Mouse (Mus musculus) hindbrain, embryonic 16.5 days (tissue): Measurements from ENCODE around the gene Fjx1. TPM values are rescaled to one million over a fixed set of nuclear protein-coding genes. Genes with fewer than 3 reads are reported as not detected.

Experiments used
- ATAC-seq: fragments of 200-750 bp; cut with Nextera tagmentation; 2 replicates; pipeline ENCODE4 v1.8.0; 2017; ENCODE audit warnings: moderate TSS enrichment, moderate library complexity
- H3K27ac ChIP-seq: fragments of 300-500 bp; sonication (generic); 2 replicates; pipeline ENCODE4 v1.5.1; 2014; ENCODE audit warnings: low read depth, mild to moderate bottlenecking, control low read depth, low read length, moderate library complexity
- H3K27me3 ChIP-seq: fragments of 300-500 bp; sonication (generic); replicated peaks from 2 replicates; pipeline ENCODE4 v1.6.1; 2014; ENCODE audit warnings: low read length; ENCODE audit not compliant: control insufficient read depth, insufficient read depth
- H3K36me3 ChIP-seq: fragments of 300-500 bp; sonication (generic); 2 replicates; pipeline ENCODE4 v1.6.1; 2014; ENCODE audit warnings: mild to moderate bottlenecking, low read length, moderate library complexity, mixed read lengths; ENCODE audit not compliant: control insufficient read depth, insufficient read depth
- H3K4me1 ChIP-seq: fragments of 300-500 bp; sonication (generic); 2 replicates; pipeline ENCODE4 v1.6.1; 2014; ENCODE audit warnings: low read depth, low read length; ENCODE audit not compliant: control insufficient read depth, insufficient read depth
- H3K4me2 ChIP-seq: fragments of 300-500 bp; sonication (generic); 2 replicates; pipeline ENCODE4 v1.6.1; 2014; ENCODE audit warnings: mild to moderate bottlenecking, low read length, control low read depth, moderate library complexity
- H3K4me3 ChIP-seq: fragments of 300-500 bp; sonication (generic); 2 replicates; pipeline ENCODE4 v1.5.1; 2014; ENCODE audit warnings: mild to moderate bottlenecking, low read length, control low read depth, moderate library complexity
- H3K9ac ChIP-seq: fragments of 300-500 bp; sonication (generic); 2 replicates; pipeline ENCODE4 v1.6.1; 2014; ENCODE audit warnings: low read depth, mild to moderate bottlenecking, control low read depth, low read length, moderate library complexity
- H3K9me3 ChIP-seq: fragments of 300-500 bp; sonication (generic); 2 replicates; pipeline ENCODE4 v1.6.1; 2014; ENCODE audit warnings: mild to moderate bottlenecking, low read length, moderate library complexity; ENCODE audit not compliant: control insufficient read depth
- WGBS: fragments of 180-500 bp; shearing (Covaris S2); extraction: QIAGEN DNeasy Blood & Tissue Kit; methylation state at CpG from one replicate; pipeline ENCODE4 v1.1.7; 2014; 5-methylcytosine and 5-hydroxymethylcytosine counted together
- polyA plus RNA-seq: library from polyadenylated mRNA; unstranded; fragments of >200 nt; fragmentation: Nextera tagmentation; extraction: Ambion mirVana; gene quantifications from 2 replicates; pipeline ENCODE4 v1.2.1, GENCODE M21; 2015

Fjx1 gene
- polyA plus RNA-seq, 1 experiment from 2014 or later = 24.8 TPM

GRCm38 (mm10) chr2:102453447-102453846, 1.1 kb upstream of the Fjx1 start:
- no peaks in the 10 kb centered on the region for H3K27me3 ChIP-seq
- H3K27ac ChIP-seq = no peak overlapping the region
- no peak overlapping the region for H3K9ac ChIP-seq
- H3K4me1 ChIP-seq = peaks cover 10% of the 10 kb centered on the region
- no peak for ATAC-seq
- H3K36me3 ChIP-seq = no peaks in the 10 kb centered on the region
- no peaks in the 10 kb centered on the region for H3K9me3 ChIP-seq
- 38% methylated on average over 3 of the region's 3 CpGs for WGBS
- no peak overlapping the region for H3K4me3 ChIP-seq
- H3K4me2 ChIP-seq = no peak overlapping the region

GRCm38 (mm10) chr2:102450761-102451670, 1.3 kb downstream of the Fjx1 start:
- Histone ChIP-seq H3K4me2 (peak overlapping the region; percentile 69), H3K27ac (peak overlapping the region; percentile 95), H3K9ac (peak overlapping the region; percentile 96), H3K9me3 (no peaks in the 10 kb centered on the region), H3K36me3 (no peaks in the 10 kb centered on the region), H3K4me3 (peak overlapping the region; percentile 89), H3K4me1 (peaks cover 13% of the 10 kb centered on the region), H3K27me3 (no peaks in the 10 kb centered on the region)
- WGBS = under 1% methylated on average over 72 of the region's 109 CpGs
- ATAC-seq = peak; percentile 57

- Histone ChIP-seq H3K27ac (peak overlapping the region; percentile 95), H3K27me3 (no peaks in the 10 kb centered on the region), H3K9ac (peak overlapping the region; percentile 96), H3K4me3 (peak overlapping the region; percentile 89), H3K9me3 (no peaks in the 10 kb centered on the region), H3K4me2 (peak overlapping the region; percentile 69), H3K36me3 (no peaks in the 10 kb centered on the region), H3K4me1 (peaks cover 13% of the 10 kb centered on the region)
- WGBS = under 1% methylated on average over 43 of the region's 43 CpGs
- ATAC-seq = peak; percentile 44
Observed at GRCm38 (mm10) chr2:102450248-102450760, 2.0 kb downstream of the Fjx1 start.

- Histone ChIP-seq H3K36me3 (no peaks in the 10 kb centered on the region), H3K27ac (peak overlapping the region; percentile 95), H3K4me2 (peak overlapping the region; percentile 69), H3K27me3 (no peaks in the 10 kb centered on the region), H3K9me3 (no peaks in the 10 kb centered on the region), H3K9ac (peak overlapping the region; percentile 96), H3K4me1 (peaks cover 13% of the 10 kb centered on the region), H3K4me3 (peak overlapping the region; percentile 89)
- 0% methylated on average over 17 of the region's 17 CpGs for WGBS
- 0 out of 2 replicates have a peak, but pooled peaks have one; percentile 25 for ATAC-seq
Observed at GRCm38 (mm10) chr2:102449630-102450247, 2.6 kb downstream of the Fjx1 start.

GRCm38 (mm10) chr2:102449056-102449455, 3.2 kb downstream of the Fjx1 start:
- peak overlapping the region; percentile 69 for H3K4me2 ChIP-seq
- peak overlapping the region; percentile 89 for H3K4me3 ChIP-seq
- H3K36me3 ChIP-seq = no peaks in the 10 kb centered on the region
- 3% methylated on average over 1 of the region's 1 CpGs for WGBS
- ATAC-seq = no peak
- no peaks in the 10 kb centered on the region for H3K9me3 ChIP-seq
- peak overlapping the region; percentile 20; the same call in 1 of the 2 replicates for H3K9ac ChIP-seq
- peaks cover 13% of the 10 kb centered on the region for H3K4me1 ChIP-seq
- H3K27ac ChIP-seq = no peak overlapping the region
- H3K27me3 ChIP-seq = no peaks in the 10 kb centered on the region

GRCm38 (mm10) chr2:102447831-102448230, 4.5 kb downstream of the Fjx1 start:
- H3K4me2 ChIP-seq = 0 out of 2 replicates have a peak overlapping the region, but pooled peaks have one; percentile 14
- H3K27ac ChIP-seq = no peak overlapping the region
- no peak for ATAC-seq
- H3K9me3 ChIP-seq = no peaks in the 10 kb centered on the region
- no peak overlapping the region for H3K9ac ChIP-seq
- H3K27me3 ChIP-seq = no peaks in the 10 kb centered on the region
- 64% methylated on average over 7 of the region's 7 CpGs for WGBS
- no peak overlapping the region for H3K4me3 ChIP-seq
- peaks cover 13% of the 10 kb centered on the region for H3K4me1 ChIP-seq
- no peaks in the 10 kb centered on the region for H3K36me3 ChIP-seq

GRCm38 (mm10) chr2:102446851-102447250, 5.4 kb downstream of the Fjx1 start:
- Histone ChIP-seq H3K4me3 (no peak overlapping the region), H3K4me2 (no peak overlapping the region), H3K27ac (no peak overlapping the region), H3K36me3 (no peaks in the 10 kb centered on the region), H3K9ac (no peak overlapping the region), H3K4me1 (peaks cover 8% of the 10 kb centered on the region), H3K27me3 (no peaks in the 10 kb centered on the region), H3K9me3 (no peaks in the 10 kb centered on the region)
- ATAC-seq = no peak
- 69% methylated on average over 4 of the region's 4 CpGs for WGBS

- Histone ChIP-seq H3K27me3 (no peaks in the 10 kb centered on the region), H3K9ac (no peak overlapping the region), H3K4me2 (no peak overlapping the region), H3K4me1 (no peaks in the 10 kb centered on the region), H3K36me3 (no peaks in the 10 kb centered on the region), H3K27ac (no peak overlapping the region), H3K4me3 (no peak overlapping the region), H3K9me3 (no peaks in the 10 kb centered on the region)
- WGBS = 20% methylated on average over 8 of the region's 8 CpGs
- ATAC-seq = no peak
Observed at GRCm38 (mm10) chr2:102437357-102438030, 14.8 kb downstream of the Fjx1 start.
